Mouse (Mus musculus) liver, postnatal 0 days (tissue): ENCODE data around the gene S100a10. TPM values are rescaled to one million over a fixed set of nuclear protein-coding genes. Genes with fewer than 3 reads are reported as not detected.
"Not testable (repeated sequence)": the region's sequence is repeated elsewhere in the genome, so short reads cannot be mapped to it uniquely, and the experiment has no call there.

Experiments
- ATAC-seq: fragments of 200-750 bp; cut with Nextera tagmentation; 2 replicates; pipeline ENCODE4 v1.8.0; 2017; ENCODE audit warnings: mild to moderate bottlenecking, moderate library complexity
- DNase-seq: peaks from one replicate; pipeline ENCODE4 v3.0.0-alpha.2; 2016
- H3K27ac ChIP-seq: fragments of 300-500 bp; sonication (generic); 2 replicates; pipeline ENCODE4 v1.5.1; 2014; ENCODE audit warnings: antibody characterized with exemption, moderate library complexity, mild to moderate bottlenecking, low read depth
- H3K27me3 ChIP-seq: fragments of 300-500 bp; sonication (generic); 2 replicates; pipeline ENCODE4 v1.6.1; 2014; ENCODE audit warnings: low read length, control low read depth, mixed read lengths; ENCODE audit not compliant: insufficient read depth
- H3K36me3 ChIP-seq: fragments of 300-500 bp; sonication (generic); replicated peaks from 2 replicates; pipeline ENCODE4 v1.6.1; 2014; ENCODE audit warnings: mild to moderate bottlenecking, control low read depth, low read length, moderate library complexity, mixed read lengths; ENCODE audit not compliant: insufficient read depth
- H3K4me1 ChIP-seq: fragments of 300-500 bp; sonication (generic); 2 replicates; pipeline ENCODE4 v1.6.1; 2014; ENCODE audit warnings: antibody characterized with exemption, mild to moderate bottlenecking, control low read depth; ENCODE audit not compliant: insufficient read depth
- H3K4me2 ChIP-seq: fragments of 300-500 bp; sonication (generic); 2 replicates; pipeline ENCODE4 v1.6.1; 2014; ENCODE audit warnings: low read depth, mild to moderate bottlenecking, low read length, moderate library complexity, mixed read lengths
- H3K4me3 ChIP-seq: fragments of 300-500 bp; sonication (generic); 2 replicates; pipeline ENCODE4 v1.5.1; 2014; ENCODE audit warnings: low read depth, low read length
- H3K9ac ChIP-seq: fragments of 300-500 bp; sonication (generic); replicated peaks from 2 replicates; pipeline ENCODE4 v1.6.1; 2014; ENCODE audit warnings: mild to moderate bottlenecking, moderate library complexity
- H3K9me3 ChIP-seq: fragments of 300-500 bp; sonication (generic); 2 replicates; pipeline ENCODE4 v1.6.1; 2016; ENCODE audit warnings: mild to moderate bottlenecking, control low read depth, low read length, mixed read lengths
- CTCF ChIP-seq: sonication (generic); IDR thresholded peaks from 2 replicates; pipeline ENCODE4 v1.5.1; 2016; ENCODE audit warnings: antibody characterized with exemption, low read depth
- EP300 ChIP-seq: IDR thresholded peaks from 2 replicates; pipeline ENCODE4 v1.6.1; 2016; ENCODE audit warnings: antibody characterized with exemption, low read depth, mild to moderate bottlenecking
- WGBS: fragments of 180-500 bp; shearing (Covaris S2); extraction: QIAGEN DNeasy Blood & Tissue Kit; methylation state at CpG from one replicate; pipeline ENCODE4 v1.1.7; 2014; ENCODE audit not compliant: insufficient replicate concordance; 5-methylcytosine and 5-hydroxymethylcytosine counted together
- polyA plus RNA-seq: library from polyadenylated mRNA; unstranded; fragments of >200 nt; fragmentation: Nextera tagmentation; extraction: Ambion mirVana; gene quantifications from 2 replicates; pipeline ENCODE4 v1.2.1, GENCODE M21; 2015

The S100a10 gene
- polyA plus RNA-seq, 1 experiment from 2014 or later: 75.4 TPM

- Histone ChIP-seq H3K9me3 (no peaks in the 10 kb centered on the region), H3K4me2 (0 out of 2 replicates have a peak overlapping the region, but pooled peaks have one; percentile 6), H3K4me1 (peaks cover 6% of the 10 kb centered on the region), H3K36me3 (no peaks in the 10 kb centered on the region), H3K27ac (peak overlapping the region; percentile 56), H3K27me3 (no peaks in the 10 kb centered on the region), H3K4me3 (no peak overlapping the region), H3K9ac (no peak overlapping the region)
- DNase-seq: peak; percentile 53
- ATAC-seq: peak; percentile 95
- no peak for TF ChIP-seq EP300
- TF ChIP-seq CTCF: no peak
- WGBS: 42% methylated on average over 5 of the region's 5 CpGs
These were observed 42.5 kb downstream of the S100a10 start for GRCm38 (mm10) chr3:93597221-93597913.

- DNase-seq: no peak
- ATAC-seq: no peak
- Histone ChIP-seq H3K4me2 (no peak overlapping the region), H3K9me3 (no peaks in the 10 kb centered on the region), H3K4me3 (no peak overlapping the region), H3K9ac (no peak overlapping the region), H3K36me3 (no peaks in the 10 kb centered on the region), H3K27me3 (no peaks in the 10 kb centered on the region), H3K4me1 (peaks cover 6% of the 10 kb centered on the region), H3K27ac (no peak overlapping the region)
- no peak for TF ChIP-seq EP300
- TF ChIP-seq CTCF: no peak
- 84% methylated on average over 7 of the region's 7 CpGs for WGBS
These were observed 43.1 kb downstream of the S100a10 start for GRCm38 (mm10) chr3:93597970-93598369.

- no peak overlapping the region for H3K4me3 ChIP-seq
- H3K4me1 ChIP-seq: peaks cover 6% of the 10 kb centered on the region
- H3K27me3 ChIP-seq: no peaks in the 10 kb centered on the region
- WGBS: 87% methylated on average over 2 of the region's 2 CpGs
- H3K9me3 ChIP-seq: no peaks in the 10 kb centered on the region
- no peak overlapping the region for H3K4me2 ChIP-seq
- no peaks in the 10 kb centered on the region for H3K36me3 ChIP-seq
- DNase-seq: no peak
- TF ChIP-seq EP300: no peak
- no peak for TF ChIP-seq CTCF
- no peak overlapping the region for H3K9ac ChIP-seq
- H3K27ac ChIP-seq: no peak overlapping the region
- ATAC-seq: no peak
These were observed 45.3 kb downstream of the S100a10 start for GRCm38 (mm10) chr3:93600206-93600605.

- Histone ChIP-seq H3K27ac (no peak overlapping the region), H3K9ac (no peak overlapping the region), H3K4me1 (peaks cover 2% of the 10 kb centered on the region; the same call in 1 of the 2 replicates), H3K9me3 (no peaks in the 10 kb centered on the region), H3K4me2 (no peak overlapping the region), H3K4me3 (no peak overlapping the region), H3K36me3 (no peaks in the 10 kb centered on the region), H3K27me3 (no peaks in the 10 kb centered on the region)
- no peak for ATAC-seq
- no peak for DNase-seq
- TF ChIP-seq EP300 (no peak), CTCF (no peak)
- 76% methylated on average over 1 of the region's 1 CpGs for WGBS
These were observed 47.0 kb downstream of the S100a10 start for GRCm38 (mm10) chr3:93601903-93602302.

- not testable (repeated sequence) for H3K4me2 ChIP-seq, H3K27ac ChIP-seq, H3K27me3 ChIP-seq, H3K4me3 ChIP-seq, H3K9me3 ChIP-seq, DNase-seq, H3K36me3 ChIP-seq, H3K9ac ChIP-seq, H3K4me1 ChIP-seq
- peak; percentile 47; the same call in 1 of the 2 replicates for ATAC-seq
- peak; percentile 72 for TF ChIP-seq CTCF
These were observed 54.1 kb downstream of the S100a10 start for GRCm38 (mm10) chr3:93608970-93609369.

Other genes starting within 250 kb of the S100a10 start
- gene Hrnr, start 235.3 kb upstream of the S100a10 start, polyA plus RNA-seq: not detected in 2 replicates
- gene Rptn, start 161.4 kb upstream of the S100a10 start, polyA plus RNA-seq: not detected in 2 replicates
- 0.06 TPM in 2 replicates for gene Tchh, start 112.8 kb upstream of the S100a10 start, polyA plus RNA-seq
- gene Tchhl1, start 86.3 kb upstream of the S100a10 start, polyA plus RNA-seq: not detected in 2 replicates
- 330 and 336 TPM in 2 replicates for gene S100a11, start 34.6 kb upstream of the S100a10 start, polyA plus RNA-seq
- not detected in 2 replicates for gene Tdpoz2, start 97.6 kb downstream of the S100a10 start, polyA plus RNA-seq
- not detected in 2 replicates for gene Tdpoz1, start 121.2 kb downstream of the S100a10 start, polyA plus RNA-seq
- gene Gm37596, start 138.0 kb downstream of the S100a10 start, polyA plus RNA-seq: not detected in 2 replicates
- gene Gm5773, start 217.9 kb downstream of the S100a10 start, polyA plus RNA-seq: not detected in 2 replicates
- not detected in 2 replicates for gene Tdpoz4, start 241.3 kb downstream of the S100a10 start, polyA plus RNA-seq